Mouse (Mus musculus): ENCODE measurements around the gene Pnck. TPM values are rescaled to one million over a fixed set of nuclear protein-coding genes. Genes with fewer than 3 reads are reported as not detected.

Gene Pnck
- polyA plus RNA-seq (2016; fragmentation: Nextera tagmentation; extraction: Ambion mirVana), result 7.3 and 8.0 TPM in 2 replicates

- WGBS, result 25% methylated on average over 45 of the region's 57 CpGs
- H3K9me3 ChIP-seq, result no peaks in the 10 kb centered on the region
- no peaks in the 10 kb centered on the region for H3K36me3 ChIP-seq
- H3K27me3 ChIP-seq (ENCODE audit: insufficient read depth, poor library complexity, severe bottlenecking), result peaks cover 50% of the 10 kb centered on the region; the same call in 1 of the 2 replicates
- H3K4me1 ChIP-seq, result no peaks in the 10 kb centered on the region
- DNase-seq (ENCODE audit: low spot score), result peak; percentile 74
- H3K4me3 ChIP-seq, result peak within 1 kb of the TSS; percentile 60
- H3K27ac ChIP-seq, result peak within 1 kb of the TSS; percentile 78
These were observed at the start of gene Pnck for GRCm38 (mm10) chrX:73659575-73660283. Gene Pnck (minus strand): TSS chrX:73660117.

GRCm38 (mm10) chrX:73700472-73700871, 40.6 kb upstream of the Pnck start:
- Histone ChIP-seq H3K27me3 (ENCODE audit: insufficient read depth, poor library complexity, severe bottlenecking) (no peaks in the 10 kb centered on the region), H3K36me3 (peaks cover 13% of the 10 kb centered on the region), H3K4me1 (no peaks in the 10 kb centered on the region), H3K9me3 (no peaks in the 10 kb centered on the region), H3K27ac (no peak overlapping the region), H3K4me3 (no peak overlapping the region)
- no peak for DNase-seq (ENCODE audit: low spot score)
- 93% methylated on average over 1 of the region's 1 CpGs for WGBS

GRCm38 (mm10) chrX:73690917-73691629, 31.2 kb upstream of the Pnck start:
- H3K27ac ChIP-seq, result no peak overlapping the region
- 65% methylated on average over 5 of the region's 5 CpGs for WGBS
- peaks cover 37% of the 10 kb centered on the region for H3K36me3 ChIP-seq
- H3K4me1 ChIP-seq, result no peaks in the 10 kb centered on the region
- no peaks in the 10 kb centered on the region for H3K9me3 ChIP-seq
- no peak for DNase-seq (ENCODE audit: low spot score)
- peaks cover 3% of the 10 kb centered on the region; the same call in 1 of the 2 replicates for H3K27me3 ChIP-seq (ENCODE audit: insufficient read depth, poor library complexity, severe bottlenecking)
- no peak overlapping the region for H3K4me3 ChIP-seq

GRCm38 (mm10) chrX:73685629-73686028, 25.7 kb upstream of the Pnck start:
- DNase-seq (ENCODE audit: low spot score), result no peak
- no peaks in the 10 kb centered on the region for H3K27me3 ChIP-seq (ENCODE audit: insufficient read depth, poor library complexity, severe bottlenecking)
- no peak overlapping the region for H3K4me3 ChIP-seq
- 59% methylated on average over 3 of the region's 3 CpGs for WGBS
- H3K4me1 ChIP-seq, result no peaks in the 10 kb centered on the region
- no peaks in the 10 kb centered on the region for H3K9me3 ChIP-seq
- H3K27ac ChIP-seq, result peak overlapping the region; percentile 79; the same call in 1 of the 2 replicates
- H3K36me3 ChIP-seq, result peaks cover 42% of the 10 kb centered on the region

GRCm38 (mm10) chrX:73684978-73685377, 25.1 kb upstream of the Pnck start:
- no peaks in the 10 kb centered on the region for H3K4me1 ChIP-seq
- H3K27ac ChIP-seq, result peak overlapping the region; percentile 79
- H3K27me3 ChIP-seq (ENCODE audit: insufficient read depth, poor library complexity, severe bottlenecking), result no peaks in the 10 kb centered on the region
- no peak overlapping the region for H3K4me3 ChIP-seq
- DNase-seq (ENCODE audit: low spot score), result no peak
- peaks cover 48% of the 10 kb centered on the region for H3K36me3 ChIP-seq
- no peaks in the 10 kb centered on the region for H3K9me3 ChIP-seq

GRCm38 (mm10) chrX:73684156-73684555, 24.2 kb upstream of the Pnck start:
- peaks cover 50% of the 10 kb centered on the region for H3K36me3 ChIP-seq

GRCm38 (mm10) chrX:73676668-73677067, 16.8 kb upstream of the Pnck start:
- Histone ChIP-seq H3K27ac (no peak overlapping the region), H3K4me1 (0 out of 2 replicates have a peak, but pooled peaks cover 6% of the 10 kb centered on the region), H3K9me3 (no peaks in the 10 kb centered on the region), H3K4me3 (no peak overlapping the region), H3K36me3 (peaks cover 52% of the 10 kb centered on the region), H3K27me3 (ENCODE audit: insufficient read depth, poor library complexity, severe bottlenecking) (peaks cover 29% of the 10 kb centered on the region)
- WGBS, result 96% methylated on average over 4 of the region's 4 CpGs
- no peak for DNase-seq (ENCODE audit: low spot score)

More at GRCm38 (mm10) chrX:73684156-73684555, 24.2 kb upstream of the Pnck start:
- Histone ChIP-seq H3K4me1 (no peaks in the 10 kb centered on the region), H3K9me3 (no peaks in the 10 kb centered on the region), H3K4me3 (no peak overlapping the region), H3K27me3 (ENCODE audit: insufficient read depth, poor library complexity, severe bottlenecking) (peaks cover 5% of the 10 kb centered on the region; the same call in 1 of the 2 replicates), H3K27ac (no peak overlapping the region)
- DNase-seq (ENCODE audit: low spot score), result no peak
- 84% methylated on average over 2 of the region's 2 CpGs for whole genome bisulfite sequencing

- Histone ChIP-seq H3K27me3 (ENCODE audit: insufficient read depth, poor library complexity, severe bottlenecking) (peaks cover 29% of the 10 kb centered on the region), H3K36me3 (peaks cover 38% of the 10 kb centered on the region), H3K4me3 (no peak overlapping the region), H3K27ac (no peak overlapping the region), H3K9me3 (no peaks in the 10 kb centered on the region), H3K4me1 (0 out of 2 replicates have a peak, but pooled peaks cover 6% of the 10 kb centered on the region)
- no peak for DNase-seq (ENCODE audit: low spot score)
- 68% methylated on average over 2 of the region's 2 CpGs for WGBS
These were observed 15.3 kb upstream of the Pnck start for GRCm38 (mm10) chrX:73675231-73675630.

- H3K27ac ChIP-seq, result peak overlapping the region; percentile 89
- no peak for DNase-seq (ENCODE audit: low spot score)
These were observed 14.2 kb upstream of the Pnck start for GRCm38 (mm10) chrX:73673968-73674661.

GRCm38 (mm10) chrX:73673619-73673967, 13.7 kb upstream of the Pnck start:
- peaks cover 24% of the 10 kb centered on the region for H3K27me3 ChIP-seq (ENCODE audit: insufficient read depth, poor library complexity, severe bottlenecking)
- WGBS, result 18% methylated on average over 41 of the region's 42 CpGs

More at GRCm38 (mm10) chrX:73673968-73674661, 14.2 kb upstream of the Pnck start:
- Histone ChIP-seq H3K36me3 (peaks cover 27% of the 10 kb centered on the region), H3K9me3 (no peaks in the 10 kb centered on the region), H3K4me3 (peak overlapping the region; percentile 68), H3K4me1 (0 out of 2 replicates have a peak, but pooled peaks cover 6% of the 10 kb centered on the region), H3K27me3 (ENCODE audit: insufficient read depth, poor library complexity, severe bottlenecking) (peaks cover 24% of the 10 kb centered on the region)
- 26% methylated on average over 20 of the region's 20 CpGs for WGBS

GRCm38 (mm10) chrX:73672879-73673618, 13.1 kb upstream of the Pnck start, which contains the start of gene Slc6a8:
Gene Slc6a8 (plus strand): TSS chrX:73673150.
- 0 out of 2 replicates have a peak, but pooled peaks cover 6% of the 10 kb centered on the region for H3K4me1 ChIP-seq
- peaks cover 24% of the 10 kb centered on the region for H3K27me3 ChIP-seq (ENCODE audit: insufficient read depth, poor library complexity, severe bottlenecking)
- peak within 1 kb of the TSS; percentile 89 for H3K27ac ChIP-seq
- peaks cover 17% of the 10 kb centered on the region for H3K36me3 ChIP-seq
- peak; percentile 87 for DNase-seq (ENCODE audit: low spot score)
- peak within 1 kb of the TSS; percentile 68 for H3K4me3 ChIP-seq
- H3K9me3 ChIP-seq, result no peaks in the 10 kb centered on the region
- WGBS, result 8% methylated on average over 56 of the region's 72 CpGs

More at GRCm38 (mm10) chrX:73673619-73673967, 13.7 kb upstream of the Pnck start:
- H3K9me3 ChIP-seq, result no peaks in the 10 kb centered on the region
- peak overlapping the region; percentile 89 for H3K27ac ChIP-seq
- peak overlapping the region; percentile 68 for H3K4me3 ChIP-seq
- 0 out of 2 replicates have a peak, but pooled peaks cover 6% of the 10 kb centered on the region for H3K4me1 ChIP-seq
- no peak for DNase-seq (ENCODE audit: low spot score)
- peaks cover 22% of the 10 kb centered on the region for H3K36me3 ChIP-seq

GRCm38 (mm10) chrX:73672031-73672431, 12.1 kb upstream of the Pnck start:
- H3K27ac ChIP-seq, result no peak overlapping the region
- 52% methylated on average over 4 of the region's 4 CpGs for WGBS
- no peaks in the 10 kb centered on the region for H3K9me3 ChIP-seq
- H3K4me3 ChIP-seq, result peak overlapping the region; percentile 68; the same call in 1 of the 2 replicates
- DNase-seq (ENCODE audit: low spot score), result no peak
- peaks cover 8% of the 10 kb centered on the region for H3K36me3 ChIP-seq
- peaks cover 24% of the 10 kb centered on the region for H3K27me3 ChIP-seq (ENCODE audit: insufficient read depth, poor library complexity, severe bottlenecking)
- 0 out of 2 replicates have a peak, but pooled peaks cover 6% of the 10 kb centered on the region for H3K4me1 ChIP-seq

All from heart, embryonic 10.5 days (tissue).